11 mouse cellular contexts compared by ENCODE assay signal in genomic region chr17:45601877-45602304, GRCm38 (mm10). TPM values are rescaled to one million over a fixed set of nuclear protein-coding genes. Genes with fewer than 3 reads are reported as not detected.
DNase-seq lines count a peak whose midpoint lies in the region; ATAC-seq lines count a peak whose summit lies in the region.
"Had no signal": no experiment of that assay in that cellular context is flagged by ENCODE, and none has a peak within 500 bp of the region (broad histone marks: within the 10 kb centered on the region; RNA-seq: fewer than 3 reads in every experiment).

Mymx (minus strand) TSS chr17:45602102.

- H3K4me1 ChIP-seq in intestine, embryonic 16.5 days (ENCODE audit: control insufficient read depth, insufficient read depth, low read length), result peaks cover 37% of the 10 kb centered on the region
- peaks cover 46% of the 10 kb centered on the region for H3K4me1 ChIP-seq in liver, embryonic 11.5 days (replicated peaks; ENCODE audit: control insufficient read depth, insufficient read depth, low read length)

- H3K9ac ChIP-seq in intestine, embryonic 16.5 days (ENCODE audit: low read depth, low read length), result peak within 1 kb of the TSS; percentile 22; the same call in 1 of the 2 replicates
- peak within 1 kb of the TSS; percentile 35 for H3K9ac ChIP-seq in liver, embryonic 11.5 days (ENCODE audit: low read depth, low read length)

- intact Hi-C loops in left cerebral cortex, postnatal 36 days (cut with DNase I), result no loop called here

- no peaks in the 10 kb centered on the region for H3K27me3 ChIP-seq in intestine, embryonic 16.5 days (replicated peaks; ENCODE audit: control insufficient read depth, insufficient read depth, low read length)
- peaks cover 7% of the 10 kb centered on the region for H3K27me3 ChIP-seq in liver, embryonic 11.5 days (replicated peaks; ENCODE audit: control insufficient read depth, insufficient read depth, low read length)

- no peak within 1 kb of the TSS for H3K4me3 ChIP-seq in intestine, embryonic 16.5 days (ENCODE audit: low read length)
- H3K4me3 ChIP-seq in liver, embryonic 11.5 days (ENCODE audit: low read depth, low read length), result peak within 1 kb of the TSS; percentile 24

- ATAC-seq in intestine, embryonic 16.5 days, result 0 out of 2 replicates have a peak, but pooled peaks have one; percentile 6
- no peak for ATAC-seq in liver, embryonic 11.5 days (replicated peaks; ENCODE audit: low FRiP score)

- no peak within 1 kb of the TSS for H3K27ac ChIP-seq in intestine, embryonic 16.5 days (ENCODE audit: low read length)
- H3K27ac ChIP-seq in liver, embryonic 11.5 days (ENCODE audit: low read depth, low read length), result no peak within 1 kb of the TSS

- H3K36me3 ChIP-seq in intestine, embryonic 16.5 days (ENCODE audit: control insufficient read depth, insufficient read depth, low read length), result no peaks in the 10 kb centered on the region
- H3K36me3 ChIP-seq in liver, embryonic 11.5 days (ENCODE audit: control insufficient read depth, insufficient read depth, low read length), result no peaks in the 10 kb centered on the region

- no peaks in the 10 kb centered on the region for H3K9me3 ChIP-seq in intestine, embryonic 16.5 days (ENCODE audit: control insufficient read depth, low read length)
- no peaks in the 10 kb centered on the region for H3K9me3 ChIP-seq in liver, embryonic 11.5 days (ENCODE audit: control insufficient read depth, low read length)

- WGBS in intestine, embryonic 16.5 days, result 51% methylated on average over 6 of the region's 6 CpGs
- WGBS in liver, embryonic 11.5 days, result 45% methylated on average over 6 of the region's 6 CpGs

- peak within 1 kb of the TSS; percentile 31 for H3K4me2 ChIP-seq in intestine, embryonic 16.5 days (ENCODE audit: low read depth, low read length)
- H3K4me2 ChIP-seq in liver, embryonic 11.5 days, result peak within 1 kb of the TSS; percentile 64

- DNase-seq in gastrocnemius, postnatal 10 days, result no peak
- DNase-seq in gastrocnemius, adult 8-10 months (ENCODE audit: low spot score in 2 of 2), result no peak
- peak; percentile 70 for DNase-seq in MN1 (ENCODE audit: low spot score)
- DNase-seq in liver, embryonic 11.5 days (ENCODE audit: low spot score), result no peak
- no peak for DNase-seq in layer of hippocampus, adult 18-20 months (ENCODE audit: low spot score in 2 of 2)
- no peak for DNase-seq in adrenal gland, adult 18-20 months (ENCODE audit: low spot score in 2 of 2)
- no peak for DNase-seq in left cerebral cortex, postnatal 36 days (ENCODE audit: low spot score in 2 of 2)
- DNase-seq: cerebellum, adult 18-20 months; thymus, adult 18-20 months had no signal

RNA-seq across cellular contexts. Expression of gene Mymx, which starts in this region (rescaled TPM):
- total RNA-seq in gastrocnemius, postnatal 10 days (2021), result 10 to 100 TPM; 16.1 to 18.7 TPM
- not detected for total RNA-seq in gastrocnemius, adult 8-10 months (2022)
- 0.22 and 0.64 TPM in 2 replicates for polyA plus RNA-seq in intestine, embryonic 16.5 days (2015; fragmentation: Nextera tagmentation; extraction: Ambion mirVana)
- 0.62 and 1.0 TPM in 2 replicates for polyA plus RNA-seq in liver, embryonic 11.5 days (2014; fragmentation: Nextera tagmentation; extraction: Ambion mirVana)
- total RNA-seq in layer of hippocampus, adult 18-20 months (2021), result not detected
- total RNA-seq in adrenal gland, adult 18-20 months (2021), result not detected
- not detected for total RNA-seq in left cerebral cortex, postnatal 36 days (2021)
- total RNA-seq: heart, postnatal 10 days had no signal

Comparison
In these comparisons a context has a peak if more than half of its experiments do, and no peak if none do; other contexts are left out.
1. RNA of gene Mymx (total RNA-seq): 16.1 to 18.7 TPM in gastrocnemius, postnatal 10 days; not detected in adrenal gland, adult 18-20 months, not detected in gastrocnemius, adult 8-10 months, not detected in layer of hippocampus, adult 18-20 months and not detected in left cerebral cortex, postnatal 36 days; every median in the first group is over 10 times any median in the second.
2. Peak in ATAC-seq, H3K9ac ChIP-seq and H3K4me2 ChIP-seq in intestine, embryonic 16.5 days; RNA of the gene not detected or under 1 TPM.